Mouse (Mus musculus): ENCODE measurements around the gene Exoc6. TPM values are rescaled to one million over a fixed set of nuclear protein-coding genes. Genes with fewer than 3 reads are reported as not detected.

Exoc6 gene
- polyA plus RNA-seq, 1 experiment from 2014 or later, result 18.9 TPM

GRCm38 (mm10) chr19:37563763-37564162 is 13.5 kb downstream of the Exoc6 start:
- no peak for TF ChIP-seq EP300 (IDR thresholded peaks at IDR 0.05; ENCODE audit: low read depth)
- TF ChIP-seq CTCF (IDR thresholded peaks at IDR 0.05; ENCODE audit: low read depth), result peak; percentile 90
- Histone ChIP-seq H3K9me3 (ENCODE audit: low read length) (no peaks in the 10 kb centered on the region), H3K4me2 (ENCODE audit: low read depth, low read length) (no peak overlapping the region), H3K27ac (ENCODE audit: low read depth) (no peak overlapping the region), H3K4me1 (ENCODE audit: insufficient read depth) (peaks cover 39% of the 10 kb centered on the region), H3K4me3 (ENCODE audit: low read depth, low read length) (no peak overlapping the region), H3K27me3 (ENCODE audit: insufficient read depth, low read length) (no peaks in the 10 kb centered on the region), H3K36me3 (replicated peaks; ENCODE audit: insufficient read depth, low read length) (0 out of 2 replicates have a peak, but pooled peaks cover 3% of the 10 kb centered on the region), H3K9ac (replicated peaks) (no peak overlapping the region)
- no peak for ATAC-seq
- peak; percentile 54 for DNase-seq
- 18% methylated on average over 4 of the region's 4 CpGs for WGBS (ENCODE audit: insufficient replicate concordance)

GRCm38 (mm10) chr19:37565806-37566205 is 15.6 kb downstream of the Exoc6 start:
- WGBS (ENCODE audit: insufficient replicate concordance), result 50% methylated on average over 7 of the region's 7 CpGs
- no peak overlapping the region for H3K27ac ChIP-seq (ENCODE audit: low read depth)
- no peak overlapping the region for H3K4me3 ChIP-seq (ENCODE audit: low read depth, low read length)
- no peak overlapping the region for H3K4me2 ChIP-seq (ENCODE audit: low read depth, low read length)
- TF ChIP-seq EP300 (IDR thresholded peaks at IDR 0.05; ENCODE audit: low read depth), result no peak
- TF ChIP-seq CTCF (IDR thresholded peaks at IDR 0.05; ENCODE audit: low read depth), result peak; percentile 42; the same call in 1 of the 2 replicates
- ATAC-seq, result no peak
- DNase-seq, result no peak
- no peaks in the 10 kb centered on the region for H3K27me3 ChIP-seq (ENCODE audit: insufficient read depth, low read length)
- H3K36me3 ChIP-seq (replicated peaks; ENCODE audit: insufficient read depth, low read length), result 0 out of 2 replicates have a peak, but pooled peaks cover 3% of the 10 kb centered on the region
- H3K9ac ChIP-seq (replicated peaks), result no peak overlapping the region
- H3K4me1 ChIP-seq (ENCODE audit: insufficient read depth), result peaks cover 20% of the 10 kb centered on the region
- no peaks in the 10 kb centered on the region for H3K9me3 ChIP-seq (ENCODE audit: low read length)

- TF ChIP-seq CTCF (IDR thresholded peaks at IDR 0.05; ENCODE audit: low read depth) (no peak), EP300 (IDR thresholded peaks at IDR 0.05; ENCODE audit: low read depth) (no peak)
- no peak overlapping the region for H3K27ac ChIP-seq (ENCODE audit: low read depth)
- no peak overlapping the region for H3K9ac ChIP-seq (replicated peaks)
- no peak overlapping the region for H3K4me3 ChIP-seq (ENCODE audit: low read depth, low read length)
- no peaks in the 10 kb centered on the region for H3K27me3 ChIP-seq (ENCODE audit: insufficient read depth, low read length)
- WGBS (ENCODE audit: insufficient replicate concordance), result 62% methylated on average over 12 of the region's 12 CpGs
- no peaks in the 10 kb centered on the region for H3K9me3 ChIP-seq (ENCODE audit: low read length)
- H3K36me3 ChIP-seq (replicated peaks; ENCODE audit: insufficient read depth, low read length), result peaks cover 26% of the 10 kb centered on the region
- no peaks in the 10 kb centered on the region for H3K4me1 ChIP-seq (ENCODE audit: insufficient read depth)
- no peak for DNase-seq
- H3K4me2 ChIP-seq (ENCODE audit: low read depth, low read length), result no peak overlapping the region
- no peak for ATAC-seq
Observed at GRCm38 (mm10) chr19:37569186-37569754, 19.1 kb downstream of the Exoc6 start.

DNA sequence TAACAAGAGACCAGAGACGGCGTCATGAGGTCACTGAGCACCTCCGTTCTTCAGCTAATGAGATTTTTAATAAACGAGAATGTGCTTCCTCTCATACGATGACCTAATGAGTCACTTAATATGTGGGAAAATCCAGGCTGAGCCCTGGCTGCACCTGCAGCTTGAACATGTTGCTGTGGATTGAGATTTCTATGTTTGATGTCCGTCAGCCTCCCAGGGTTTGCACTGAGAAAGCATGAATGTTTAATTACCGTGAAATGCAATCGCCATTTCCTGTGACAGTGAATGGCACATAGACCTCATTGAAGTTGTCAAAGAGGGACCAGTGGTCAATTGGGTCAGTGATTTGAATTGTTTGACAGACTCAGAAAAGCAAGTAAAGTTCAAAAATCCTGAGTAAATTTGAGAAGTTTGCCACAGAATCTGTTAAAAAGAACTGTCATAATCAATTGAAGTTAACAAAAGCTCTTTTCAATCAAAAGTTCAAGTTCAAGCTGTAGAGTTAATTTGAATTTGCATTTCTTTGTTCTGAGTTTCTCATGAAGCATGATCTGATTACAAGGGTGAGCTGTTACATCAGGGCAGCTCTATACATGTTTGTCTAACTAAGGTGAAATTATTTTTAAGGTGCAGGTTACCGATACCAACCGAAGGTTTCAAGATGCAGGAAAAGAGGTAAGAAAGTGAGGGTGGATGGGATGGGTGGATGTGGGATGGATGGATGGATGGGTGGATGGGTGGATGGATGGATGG is 20.9 kb downstream of the Exoc6 start:
- WGBS (ENCODE audit: insufficient replicate concordance), result 90% methylated on average over 10 of the region's 10 CpGs
- Histone ChIP-seq H3K4me2 (ENCODE audit: low read depth, low read length) (no peak overlapping the region), H3K4me1 (ENCODE audit: insufficient read depth) (no peaks in the 10 kb centered on the region), H3K36me3 (replicated peaks; ENCODE audit: insufficient read depth, low read length) (peaks cover 30% of the 10 kb centered on the region), H3K27me3 (ENCODE audit: insufficient read depth, low read length) (no peaks in the 10 kb centered on the region), H3K27ac (ENCODE audit: low read depth) (no peak overlapping the region), H3K9me3 (ENCODE audit: low read length) (no peaks in the 10 kb centered on the region), H3K4me3 (ENCODE audit: low read depth, low read length) (no peak overlapping the region), H3K9ac (replicated peaks) (no peak overlapping the region)
- TF ChIP-seq CTCF (IDR thresholded peaks at IDR 0.05; ENCODE audit: low read depth), result no peak
- no peak for TF ChIP-seq EP300 (IDR thresholded peaks at IDR 0.05; ENCODE audit: low read depth)
- no peak for DNase-seq
- ATAC-seq, result no peak

GRCm38 (mm10) chr19:37574802-37575201 is 24.6 kb downstream of the Exoc6 start:
- DNase-seq (no peak), ATAC-seq (no peak)
- H3K4me3 ChIP-seq (ENCODE audit: low read depth, low read length), result no peak overlapping the region
- no peaks in the 10 kb centered on the region for H3K9me3 ChIP-seq (ENCODE audit: low read length)
- no peak overlapping the region for H3K4me2 ChIP-seq (ENCODE audit: low read depth, low read length)
- no peak overlapping the region for H3K27ac ChIP-seq (ENCODE audit: low read depth)
- 66% methylated on average over 5 of the region's 5 CpGs for WGBS (ENCODE audit: insufficient replicate concordance)
- H3K36me3 ChIP-seq (replicated peaks; ENCODE audit: insufficient read depth, low read length), result peaks cover 43% of the 10 kb centered on the region
- H3K4me1 ChIP-seq (ENCODE audit: insufficient read depth), result no peaks in the 10 kb centered on the region
- no peak overlapping the region for H3K9ac ChIP-seq (replicated peaks)
- no peaks in the 10 kb centered on the region for H3K27me3 ChIP-seq (ENCODE audit: insufficient read depth, low read length)
- TF ChIP-seq EP300 (IDR thresholded peaks at IDR 0.05; ENCODE audit: low read depth) (no peak), CTCF (IDR thresholded peaks at IDR 0.05; ENCODE audit: low read depth) (no peak)

- TF ChIP-seq EP300 (IDR thresholded peaks at IDR 0.05; ENCODE audit: low read depth) (no peak), CTCF (IDR thresholded peaks at IDR 0.05; ENCODE audit: low read depth) (no peak)
- DNase-seq (no peak), ATAC-seq (no peak)
- 82% methylated on average over 4 of the region's 4 CpGs for WGBS (ENCODE audit: insufficient replicate concordance)
- H3K4me1 ChIP-seq (ENCODE audit: insufficient read depth), result no peaks in the 10 kb centered on the region
- H3K9ac ChIP-seq (replicated peaks), result no peak overlapping the region
- H3K4me2 ChIP-seq (ENCODE audit: low read depth, low read length), result no peak overlapping the region
- H3K4me3 ChIP-seq (ENCODE audit: low read depth, low read length), result no peak overlapping the region
- H3K27ac ChIP-seq (ENCODE audit: low read depth), result no peak overlapping the region
- no peaks in the 10 kb centered on the region for H3K27me3 ChIP-seq (ENCODE audit: insufficient read depth, low read length)
- no peaks in the 10 kb centered on the region for H3K9me3 ChIP-seq (ENCODE audit: low read length)
- H3K36me3 ChIP-seq (replicated peaks; ENCODE audit: insufficient read depth, low read length), result peaks cover 39% of the 10 kb centered on the region
Observed at GRCm38 (mm10) chr19:37579607-37580006, 29.4 kb downstream of the Exoc6 start.
